Mouse (Mus musculus): Measurements from ENCODE around the gene Gng4.

GRCm38 (mm10) chr13:13777696-13778095 lies 6.2 kb upstream of the Gng4 start:
- TF ChIP-seq CTCF (IDR thresholded peaks at IDR 0.05; ENCODE audit: insufficient read depth, low read length) = no peak
- no peak for TF ChIP-seq POLR2A (IDR thresholded peaks at IDR 0.05; ENCODE audit: borderline replicate concordance, extremely low read depth, low read depth, low read length)
